Mouse (Mus musculus) heart, embryonic 13.5 days (tissue): Measurements from ENCODE around the gene Wbp2nl. TPM values are rescaled to one million over a fixed set of nuclear protein-coding genes. Genes with fewer than 3 reads are reported as not detected.

ENCODE experiments used
- polyA plus RNA-seq: library from polyadenylated mRNA; unstranded; fragments of >200 nt; fragmentation: Nextera tagmentation; extraction: Ambion mirVana; gene quantifications from 2 replicates; pipeline ENCODE4 v1.2.1, GENCODE M21; 2015

The Wbp2nl gene
- polyA plus RNA-seq, 1 experiment from 2014 or later, result 0.49 TPM

Other genes with a start within 250 kb of the Wbp2nl start
- not detected in 2 replicates for gene 4930407I10Rik, start 239.8 kb upstream of the Wbp2nl start, polyA plus RNA-seq
- not detected in 2 replicates for gene Mei1, start 229.0 kb upstream of the Wbp2nl start, polyA plus RNA-seq
- gene Ccdc134, start 171.0 kb upstream of the Wbp2nl start, polyA plus RNA-seq, result 9.0 and 9.6 TPM in 2 replicates
- 89.4 and 92.6 TPM in 2 replicates for gene Srebf2, start 151.8 kb upstream of the Wbp2nl start, polyA plus RNA-seq
- gene Shisa8, start 86.1 kb upstream of the Wbp2nl start, polyA plus RNA-seq, result 0.17 and 0.21 TPM in 2 replicates
- 0.15 TPM in 1 of 2 replicates, not detected in the other for gene Tnfrsf13c, start 74.6 kb upstream of the Wbp2nl start, polyA plus RNA-seq
- 61.5 and 71.1 TPM in 2 replicates for gene Cenpm, start 54.2 kb upstream of the Wbp2nl start, polyA plus RNA-seq
- 0.09 TPM in 1 of 2 replicates, not detected in the other for gene 1500009C09Rik, start 46.6 kb upstream of the Wbp2nl start, polyA plus RNA-seq
- gene Sept3, start 24.1 kb upstream of the Wbp2nl start, polyA plus RNA-seq, result 4.5 and 6.0 TPM in 2 replicates
- gene Naga, start 40.0 kb downstream of the Wbp2nl start, polyA plus RNA-seq, result 42.2 and 44.7 TPM in 2 replicates
- gene Pheta2, start 40.0 kb downstream of the Wbp2nl start, polyA plus RNA-seq, result 9.2 TPM in 2 replicates
- 334 and 366 TPM in 2 replicates for gene Smdt1, start 40.0 kb downstream of the Wbp2nl start, polyA plus RNA-seq
- 473 and 541 TPM in 2 replicates for gene Ndufa6, start 55.4 kb downstream of the Wbp2nl start, polyA plus RNA-seq
- 9.0 and 12.4 TPM in 2 replicates for gene Cyp2d22, start 81.3 kb downstream of the Wbp2nl start, polyA plus RNA-seq
- not detected in 2 replicates for gene Cyp2d11, start 95.1 kb downstream of the Wbp2nl start, polyA plus RNA-seq
- gene Cyp2d10, start 108.2 kb downstream of the Wbp2nl start, polyA plus RNA-seq, result 0.48 and 1.2 TPM in 2 replicates
- not detected in 2 replicates for gene Cyp2d9, start 134.5 kb downstream of the Wbp2nl start, polyA plus RNA-seq